Mouse (Mus musculus): ENCODE data around the gene Ssbp2. TPM values are rescaled to one million over a fixed set of nuclear protein-coding genes. Genes with fewer than 3 reads are reported as not detected.

The Ssbp2 gene
- polyA plus RNA-seq, 1 experiment from 2014 or later = 21.6 TPM

- DNase-seq = peak; percentile 86
- H3K9me3 ChIP-seq (ENCODE audit: low read length) = no peaks in the 10 kb centered on the region
- H3K27ac ChIP-seq (ENCODE audit: low read depth) = no peak overlapping the region
- H3K4me2 ChIP-seq (ENCODE audit: low read depth, low read length) = no peak overlapping the region
- H3K27me3 ChIP-seq (ENCODE audit: insufficient read depth, low read length) = no peaks in the 10 kb centered on the region
- ATAC-seq = peak; percentile 64; the same call in 1 of the 2 replicates
- H3K36me3 ChIP-seq (replicated peaks; ENCODE audit: insufficient read depth, low read length) = no peaks in the 10 kb centered on the region
- TF ChIP-seq CTCF (IDR thresholded peaks at IDR 0.05; ENCODE audit: low read depth) = peak; percentile 97
- no peak for TF ChIP-seq EP300 (IDR thresholded peaks at IDR 0.05; ENCODE audit: low read depth)
- 13% methylated on average over 5 of the region's 5 CpGs for WGBS (ENCODE audit: insufficient replicate concordance)
- no peak overlapping the region for H3K4me3 ChIP-seq (ENCODE audit: low read depth, low read length)
- H3K4me1 ChIP-seq (ENCODE audit: insufficient read depth) = no peaks in the 10 kb centered on the region
- H3K9ac ChIP-seq (replicated peaks) = no peak overlapping the region
Observed at GRCm38 (mm10) chr13:91636814-91637213, 176.7 kb downstream of the Ssbp2 start.

DNA sequence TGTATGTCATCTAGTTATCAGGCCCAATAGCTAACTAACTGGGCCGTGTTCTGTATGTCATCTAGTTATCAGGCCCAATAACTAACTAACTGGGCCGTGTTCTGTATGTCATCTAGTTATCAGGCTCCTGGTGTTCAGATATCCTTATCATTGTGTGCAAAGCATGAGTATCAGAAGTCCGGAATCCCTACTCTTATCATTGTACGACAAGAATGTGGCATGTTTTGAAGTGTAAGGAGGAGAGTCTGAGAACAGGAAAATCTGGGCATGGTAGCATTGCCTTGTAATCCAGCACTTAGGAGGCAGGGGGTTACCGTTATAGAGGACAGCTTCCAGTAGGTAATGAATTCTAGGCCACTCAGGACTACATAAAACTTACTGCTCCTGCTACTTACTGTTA is 178.8 kb downstream of the Ssbp2 start:
- H3K4me2 ChIP-seq (ENCODE audit: low read depth, low read length) = no peak overlapping the region
- no peak for ATAC-seq
- H3K4me1 ChIP-seq (ENCODE audit: insufficient read depth) = no peaks in the 10 kb centered on the region
- TF ChIP-seq EP300 (IDR thresholded peaks at IDR 0.05; ENCODE audit: low read depth) (no peak), CTCF (IDR thresholded peaks at IDR 0.05; ENCODE audit: low read depth) (no peak)
- no peaks in the 10 kb centered on the region for H3K36me3 ChIP-seq (replicated peaks; ENCODE audit: insufficient read depth, low read length)
- no peak overlapping the region for H3K4me3 ChIP-seq (ENCODE audit: low read depth, low read length)
- H3K9ac ChIP-seq (replicated peaks) = no peak overlapping the region
- no peak for DNase-seq
- H3K9me3 ChIP-seq (ENCODE audit: low read length) = no peaks in the 10 kb centered on the region
- no peak overlapping the region for H3K27ac ChIP-seq (ENCODE audit: low read depth)
- WGBS (ENCODE audit: insufficient replicate concordance) = 47% methylated on average over 5 of the region's 5 CpGs
- H3K27me3 ChIP-seq (ENCODE audit: insufficient read depth, low read length) = no peaks in the 10 kb centered on the region

DNA sequence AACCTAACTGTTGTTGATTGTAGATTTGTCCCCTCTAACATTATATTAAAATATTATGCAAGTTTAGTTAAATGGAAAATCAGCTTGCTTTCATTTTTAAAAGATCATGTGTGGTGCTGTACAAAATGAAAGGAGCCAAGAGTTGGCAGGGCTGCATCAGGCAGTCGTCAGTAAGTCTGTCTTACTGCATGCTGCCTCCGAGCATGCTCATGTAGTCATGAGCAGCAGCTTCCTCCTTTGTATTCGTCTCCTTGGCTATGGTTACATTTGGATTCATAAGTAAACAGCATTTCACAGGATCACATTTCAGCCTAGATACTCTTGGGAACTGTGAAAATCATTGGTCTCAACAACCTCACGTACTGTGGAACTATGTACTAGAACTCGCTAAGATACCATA is 180.1 kb downstream of the Ssbp2 start:
- no peak overlapping the region for H3K27ac ChIP-seq (ENCODE audit: low read depth)

GRCm38 (mm10) chr13:91648240-91648639 is 188.2 kb downstream of the Ssbp2 start:
- TF ChIP-seq CTCF (IDR thresholded peaks at IDR 0.05; ENCODE audit: low read depth) (peak; percentile 62), EP300 (IDR thresholded peaks at IDR 0.05; ENCODE audit: low read depth) (no peak)
- DNase-seq (peak; percentile 23), ATAC-seq (no peak)
- Histone ChIP-seq H3K9me3 (ENCODE audit: low read length) (no peaks in the 10 kb centered on the region), H3K27ac (ENCODE audit: low read depth) (no peak overlapping the region), H3K4me2 (ENCODE audit: low read depth, low read length) (no peak overlapping the region), H3K4me1 (ENCODE audit: insufficient read depth) (no peaks in the 10 kb centered on the region), H3K36me3 (replicated peaks; ENCODE audit: insufficient read depth, low read length) (no peaks in the 10 kb centered on the region), H3K9ac (replicated peaks) (no peak overlapping the region), H3K4me3 (ENCODE audit: low read depth, low read length) (no peak overlapping the region), H3K27me3 (ENCODE audit: insufficient read depth, low read length) (no peaks in the 10 kb centered on the region)
- WGBS (ENCODE audit: insufficient replicate concordance) = 55% methylated on average over 6 of the region's 6 CpGs

More for the DNA sequence above, 180.1 kb downstream of the Ssbp2 start:
- H3K4me2 ChIP-seq (ENCODE audit: low read depth, low read length) = no peak overlapping the region
- no peaks in the 10 kb centered on the region for H3K36me3 ChIP-seq (replicated peaks; ENCODE audit: insufficient read depth, low read length)
- DNase-seq (no peak), ATAC-seq (no peak)
- 73% methylated on average over 5 of the region's 5 CpGs for WGBS (ENCODE audit: insufficient replicate concordance)
- no peaks in the 10 kb centered on the region for H3K27me3 ChIP-seq (ENCODE audit: insufficient read depth, low read length)
- H3K4me3 ChIP-seq (ENCODE audit: low read depth, low read length) = no peak overlapping the region
- H3K4me1 ChIP-seq (ENCODE audit: insufficient read depth) = no peaks in the 10 kb centered on the region
- TF ChIP-seq CTCF (IDR thresholded peaks at IDR 0.05; ENCODE audit: low read depth) (no peak), EP300 (IDR thresholded peaks at IDR 0.05; ENCODE audit: low read depth) (no peak)
- no peak overlapping the region for H3K9ac ChIP-seq (replicated peaks)
- no peaks in the 10 kb centered on the region for H3K9me3 ChIP-seq (ENCODE audit: low read length)

- no peak for TF ChIP-seq CTCF (IDR thresholded peaks at IDR 0.05; ENCODE audit: low read depth)
- no peak for TF ChIP-seq EP300 (IDR thresholded peaks at IDR 0.05; ENCODE audit: low read depth)
- no peaks in the 10 kb centered on the region for H3K36me3 ChIP-seq (replicated peaks; ENCODE audit: insufficient read depth, low read length)
- H3K27ac ChIP-seq (ENCODE audit: low read depth) = no peak overlapping the region
- H3K4me2 ChIP-seq (ENCODE audit: low read depth, low read length) = no peak overlapping the region
- no peaks in the 10 kb centered on the region for H3K27me3 ChIP-seq (ENCODE audit: insufficient read depth, low read length)
- no peak for ATAC-seq
- 72% methylated on average over 7 of the region's 7 CpGs for WGBS (ENCODE audit: insufficient replicate concordance)
- H3K4me1 ChIP-seq (ENCODE audit: insufficient read depth) = no peaks in the 10 kb centered on the region
- H3K9me3 ChIP-seq (ENCODE audit: low read length) = no peaks in the 10 kb centered on the region
- H3K4me3 ChIP-seq (ENCODE audit: low read depth, low read length) = no peak overlapping the region
- H3K9ac ChIP-seq (replicated peaks) = no peak overlapping the region
- DNase-seq = no peak
Observed at GRCm38 (mm10) chr13:91649926-91650325, 189.8 kb downstream of the Ssbp2 start.

- Histone ChIP-seq H3K9me3 (ENCODE audit: low read length) (no peaks in the 10 kb centered on the region), H3K4me2 (ENCODE audit: low read depth, low read length) (no peak overlapping the region), H3K4me1 (ENCODE audit: insufficient read depth) (no peaks in the 10 kb centered on the region), H3K27me3 (ENCODE audit: insufficient read depth, low read length) (no peaks in the 10 kb centered on the region), H3K36me3 (replicated peaks; ENCODE audit: insufficient read depth, low read length) (no peaks in the 10 kb centered on the region), H3K27ac (ENCODE audit: low read depth) (no peak overlapping the region), H3K9ac (replicated peaks) (no peak overlapping the region), H3K4me3 (ENCODE audit: low read depth, low read length) (no peak overlapping the region)
- DNase-seq (no peak), ATAC-seq (no peak)
- TF ChIP-seq EP300 (IDR thresholded peaks at IDR 0.05; ENCODE audit: low read depth) (no peak), CTCF (IDR thresholded peaks at IDR 0.05; ENCODE audit: low read depth) (no peak)
- WGBS (ENCODE audit: insufficient replicate concordance) = 72% methylated on average over 5 of the region's 5 CpGs
Observed at GRCm38 (mm10) chr13:91661068-91661795, 201.1 kb downstream of the Ssbp2 start.
